ENCODE assay signal across 25 mouse cellular contexts in the genomic region with DNA sequence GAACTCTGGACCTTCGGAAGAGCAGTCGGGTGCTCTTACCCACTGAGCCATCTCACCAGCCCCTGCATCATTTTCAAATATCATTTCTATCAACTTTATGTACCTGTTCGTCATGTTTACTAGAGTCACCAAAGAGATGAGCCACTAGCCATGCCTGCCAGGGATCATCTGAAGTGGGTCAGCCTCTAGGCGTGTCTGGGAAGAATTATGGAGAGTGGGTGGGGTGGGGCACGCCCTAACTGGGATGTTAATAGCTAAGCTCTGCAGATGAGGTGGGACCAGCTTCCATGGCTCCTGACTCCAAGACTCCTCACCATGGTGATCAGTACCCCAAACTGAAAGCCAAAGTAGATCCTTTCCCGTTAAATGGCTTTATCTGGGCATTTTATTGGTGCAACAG. TPM values are rescaled to one million over a fixed set of nuclear protein-coding genes. Genes with fewer than 3 reads are reported as not detected.
A peak's percentile ranks its signal among the peaks of the same experiment; 100 is the strongest.
DNase-seq lines count a peak whose midpoint lies in the region; ATAC-seq and TF ChIP-seq lines count a peak whose summit lies in the region.
"Had no signal": no experiment of that assay in that cellular context is flagged by ENCODE, and none has a peak within 500 bp of the region (broad histone marks: within the 10 kb centered on the region; RNA-seq: fewer than 3 reads in every experiment).

No protein-coding gene starts in this region.

- no peak overlapping the region for H3K27ac ChIP-seq in forebrain, embryonic 11.5 days (ENCODE audit: low read depth, low read length)
- H3K27ac ChIP-seq in forebrain, embryonic 14.5 days (ENCODE audit: low read depth, low read length), result no peak overlapping the region
- H3K27ac ChIP-seq in kidney, adult 2 months (ENCODE audit: insufficient read depth, low read depth, low read length), result no peak overlapping the region
- no peak overlapping the region for H3K27ac ChIP-seq in kidney, embryonic 15.5 days
- H3K27ac ChIP-seq: embryonic facial prominence, embryonic 10.5 days; embryonic facial prominence, embryonic 12.5 days; forebrain, embryonic 10.5 days; forebrain, embryonic 13.5 days had no signal

- H3K9me3 ChIP-seq in forebrain, embryonic 11.5 days (ENCODE audit: control insufficient read depth, low read length), result no peaks in the 10 kb centered on the region
- no peaks in the 10 kb centered on the region for H3K9me3 ChIP-seq in forebrain, embryonic 14.5 days (replicated peaks; ENCODE audit: control insufficient read depth, low read length)
- no peaks in the 10 kb centered on the region for H3K9me3 ChIP-seq in kidney, embryonic 15.5 days (replicated peaks)
- H3K9me3 ChIP-seq: embryonic facial prominence, embryonic 10.5 days; embryonic facial prominence, embryonic 12.5 days; forebrain, embryonic 10.5 days; forebrain, embryonic 13.5 days had no signal

- no peaks in the 10 kb centered on the region for H3K36me3 ChIP-seq in forebrain, embryonic 11.5 days (ENCODE audit: control insufficient read depth, insufficient read depth, low read length)
- H3K36me3 ChIP-seq in forebrain, embryonic 14.5 days (ENCODE audit: control insufficient read depth, insufficient read depth, low read length), result no peaks in the 10 kb centered on the region
- H3K36me3 ChIP-seq in kidney, adult 2 months (ENCODE audit: control insufficient read depth, insufficient read depth, low read length), result no peaks in the 10 kb centered on the region
- no peaks in the 10 kb centered on the region for H3K36me3 ChIP-seq in kidney, embryonic 15.5 days
- H3K36me3 ChIP-seq: embryonic facial prominence, embryonic 10.5 days; embryonic facial prominence, embryonic 12.5 days; forebrain, embryonic 10.5 days had no signal

- no peak overlapping the region for H3K4me2 ChIP-seq in forebrain, embryonic 11.5 days (ENCODE audit: low read depth, low read length, severe bottlenecking)
- H3K4me2 ChIP-seq in forebrain, embryonic 14.5 days (ENCODE audit: low read length), result no peak overlapping the region
- H3K4me2 ChIP-seq in kidney, embryonic 15.5 days, result no peak overlapping the region
- H3K4me2 ChIP-seq: embryonic facial prominence, embryonic 12.5 days; forebrain, embryonic 13.5 days had no signal

- no peak overlapping the region for H3K4me3 ChIP-seq in forebrain, embryonic 11.5 days (ENCODE audit: low read depth, low read length)
- H3K4me3 ChIP-seq in forebrain, embryonic 14.5 days (ENCODE audit: low read depth, low read length), result no peak overlapping the region
- no peak overlapping the region for H3K4me3 ChIP-seq in kidney, adult 2 months (ENCODE audit: insufficient read depth, low read depth, low read length)
- H3K4me3 ChIP-seq in kidney, embryonic 15.5 days (replicated peaks), result no peak overlapping the region
- H3K4me3 ChIP-seq: embryonic facial prominence, embryonic 10.5 days; embryonic facial prominence, embryonic 12.5 days; forebrain, embryonic 10.5 days; forebrain, embryonic 13.5 days had no signal

- peak; percentile 43 for DNase-seq in forebrain, embryonic 11.5 days (ENCODE audit: low spot score)
- DNase-seq in forebrain, embryonic 14.5 days (ENCODE audit: low spot score), result no peak
- peak; percentile 31 for DNase-seq in kidney, adult 2 months
- DNase-seq in R1 (ENCODE audit: low read depth, low spot score), result peak; percentile 59
- no peak for DNase-seq in layer of hippocampus, adult 9-10 months (ENCODE audit: low spot score)
- DNase-seq in urinary bladder, postnatal 14 days (ENCODE audit: low spot score), result no peak
- DNase-seq: adrenal gland, adult 8-10 months; adrenal gland, postnatal 14 days; adrenal gland, postnatal 36 days; B cell, adult 2 months; cerebellum, adult 11-12 months; cerebellum, adult 2 months; cerebellum, adult 9-10 months; cerebellum, postnatal 10 days; cerebellum, postnatal 25 days had no signal

- TF ChIP-seq POLR2A in kidney, adult 2 months (IDR thresholded peaks at IDR 0.05; ENCODE audit: low read depth, low read length), result no peak

- WGBS in forebrain, embryonic 11.5 days, result 91% methylated on average over 6 of the region's 6 CpGs
- 91% methylated on average over 6 of the region's 6 CpGs for WGBS in forebrain, embryonic 14.5 days
- 68% methylated on average over 6 of the region's 6 CpGs for WGBS in kidney, adult 2 months
- 83% methylated on average over 6 of the region's 6 CpGs for WGBS in kidney, embryonic 15.5 days

- H3K4me1 ChIP-seq in forebrain, embryonic 11.5 days (replicated peaks; ENCODE audit: control insufficient read depth, insufficient read depth, low read length), result no peaks in the 10 kb centered on the region
- no peaks in the 10 kb centered on the region for H3K4me1 ChIP-seq in forebrain, embryonic 14.5 days (ENCODE audit: control insufficient read depth, insufficient read depth, low read length)
- no peaks in the 10 kb centered on the region for H3K4me1 ChIP-seq in kidney, adult 2 months (ENCODE audit: control insufficient read depth, insufficient read depth, low read length)
- no peaks in the 10 kb centered on the region for H3K4me1 ChIP-seq in kidney, embryonic 15.5 days
- H3K4me1 ChIP-seq: embryonic facial prominence, embryonic 10.5 days; embryonic facial prominence, embryonic 12.5 days; forebrain, embryonic 10.5 days; forebrain, embryonic 13.5 days had no signal

- no peaks in the 10 kb centered on the region for H3K27me3 ChIP-seq in forebrain, embryonic 11.5 days (ENCODE audit: control insufficient read depth, insufficient read depth, low read length)
- no peaks in the 10 kb centered on the region for H3K27me3 ChIP-seq in forebrain, embryonic 14.5 days (replicated peaks; ENCODE audit: control insufficient read depth, insufficient read depth, low read length)
- H3K27me3 ChIP-seq in kidney, adult 2 months (replicated peaks; ENCODE audit: control insufficient read depth, insufficient read depth, low read length), result no peaks in the 10 kb centered on the region
- H3K27me3 ChIP-seq in kidney, embryonic 15.5 days, result no peaks in the 10 kb centered on the region
- H3K27me3 ChIP-seq: CH12.LX; embryonic facial prominence, embryonic 12.5 days; forebrain, embryonic 13.5 days; Patski had no signal

- H3K9ac ChIP-seq in forebrain, embryonic 11.5 days (ENCODE audit: low read length), result no peak overlapping the region
- no peak overlapping the region for H3K9ac ChIP-seq in forebrain, embryonic 14.5 days (ENCODE audit: low read length)
- H3K9ac ChIP-seq in kidney, embryonic 15.5 days, result no peak overlapping the region
- H3K9ac ChIP-seq: embryonic facial prominence, embryonic 12.5 days; forebrain, embryonic 13.5 days had no signal

- ATAC-seq in forebrain, embryonic 11.5 days (replicated peaks; ENCODE audit: low FRiP score), result no peak
- ATAC-seq in forebrain, embryonic 14.5 days, result no peak
- no peak for ATAC-seq in kidney, embryonic 15.5 days (replicated peaks; ENCODE audit: low FRiP score)
- ATAC-seq: activated CD4-positive, CD25-positive, alpha-beta regulatory T cell, adult 4 months; CD4-positive, CD25-positive, alpha-beta regulatory T cell, adult 4 months; forebrain, embryonic 13.5 days; forebrain, embryonic 16.5 days; Patski had no signal

- no peak for TF ChIP-seq CTCF in kidney, adult 2 months (conservative IDR thresholded peaks at IDR 0.05; ENCODE audit: insufficient read depth, insufficient read length, low read depth, low read length)

RNA-seq across cellular contexts. Expression of a gene that starts 14.2 kb away (rescaled TPM):
- polyA plus RNA-seq in forebrain, embryonic 11.5 days (2014; fragmentation: Nextera tagmentation; extraction: Ambion mirVana), result 1.1 TPM in 2 replicates
- polyA plus RNA-seq in forebrain, embryonic 14.5 days (2014; fragmentation: Nextera tagmentation; extraction: Ambion mirVana), result 0.18 and 0.37 TPM in 2 replicates
- polyA plus RNA-seq in kidney, adult 2 months (2012; rRNA removed), result 1.3 and 1.4 TPM in 2 replicates
- polyA plus RNA-seq in kidney, embryonic 15.5 days (2015; fragmentation: Nextera tagmentation; extraction: Ambion mirVana), result 2.5 and 3.5 TPM in 2 replicates
- polyA plus RNA-seq: activated CD4-positive, CD25-positive, alpha-beta regulatory T cell, adult 4 months; CD4-positive, CD25-positive, alpha-beta regulatory T cell, adult 4 months had no signal

RNA-seq across cellular contexts. Expression of a gene that starts 40.9 kb away (rescaled TPM):
- polyA plus RNA-seq in forebrain, embryonic 11.5 days (2014; fragmentation: Nextera tagmentation; extraction: Ambion mirVana), result 17.7 and 23.7 TPM in 2 replicates
- polyA plus RNA-seq in forebrain, embryonic 14.5 days (2014; fragmentation: Nextera tagmentation; extraction: Ambion mirVana), result 10.4 and 11.5 TPM in 2 replicates
- polyA plus RNA-seq in kidney, adult 2 months (2012; rRNA removed), result 33.6 and 36.3 TPM in 2 replicates
- polyA plus RNA-seq in kidney, embryonic 15.5 days (2015; fragmentation: Nextera tagmentation; extraction: Ambion mirVana), result 23.1 and 26.5 TPM in 2 replicates

RNA-seq across cellular contexts. Expression of a gene that starts 47.9 kb away (rescaled TPM):
- polyA plus RNA-seq in forebrain, embryonic 11.5 days (2014; fragmentation: Nextera tagmentation; extraction: Ambion mirVana), result 197 and 205 TPM in 2 replicates
- 128 and 131 TPM in 2 replicates for polyA plus RNA-seq in forebrain, embryonic 14.5 days (2014; fragmentation: Nextera tagmentation; extraction: Ambion mirVana)
- polyA plus RNA-seq in kidney, adult 2 months (2012; rRNA removed), result 8.4 and 10.6 TPM in 2 replicates
- polyA plus RNA-seq in kidney, embryonic 15.5 days (2015; fragmentation: Nextera tagmentation; extraction: Ambion mirVana), result 122 TPM in 2 replicates

RNA-seq across cellular contexts. Expression of a gene that starts 48.0 kb away (rescaled TPM):
- 89.6 and 91.9 TPM in 2 replicates for polyA plus RNA-seq in forebrain, embryonic 11.5 days (2014; fragmentation: Nextera tagmentation; extraction: Ambion mirVana)
- 18.4 and 21.5 TPM in 2 replicates for polyA plus RNA-seq in forebrain, embryonic 14.5 days (2014; fragmentation: Nextera tagmentation; extraction: Ambion mirVana)
- polyA plus RNA-seq in kidney, adult 2 months (2012; rRNA removed), result 2.4 and 3.7 TPM in 2 replicates
- 33.7 and 36.4 TPM in 2 replicates for polyA plus RNA-seq in kidney, embryonic 15.5 days (2015; fragmentation: Nextera tagmentation; extraction: Ambion mirVana)

Comparison
In these comparisons a context has a peak if more than half of its experiments do, and no peak if none do; other contexts are left out.
1. DNase-seq: peak in forebrain, embryonic 11.5 days (single experiment), kidney, adult 2 months (single experiment) and R1 (single experiment); none in forebrain, embryonic 14.5 days (single experiment), layer of hippocampus, adult 9-10 months (single experiment) and urinary bladder, postnatal 14 days (single experiment).
2. RNA of a gene that starts 47.9 kb away (polyA plus RNA-seq): 197 to 205 TPM in forebrain, embryonic 11.5 days, 128 to 131 TPM in forebrain, embryonic 14.5 days and 122 TPM in kidney, embryonic 15.5 days; 8.4 to 10.6 TPM in kidney, adult 2 months; every median in the first group is over 10 times any median in the second.